Mouse (Mus musculus) cortical plate, adult 2 months (tissue): Measurements from ENCODE around the gene Rab31. TPM values are rescaled to one million over a fixed set of nuclear protein-coding genes. Genes with fewer than 3 reads are reported as not detected.

ENCODE experiments used
- H3K27ac ChIP-seq: fragments of 200-500 bp; 2 replicates; pipeline ENCODE4 v1.5.1; 2012; ENCODE audit warnings: low read length, control low read depth, inconsistent platforms; ENCODE audit not compliant: insufficient read depth
- H3K4me1 ChIP-seq: fragments of 200-500 bp; 2 replicates; pipeline ENCODE4 v1.6.1; 2011; ENCODE audit warnings: low read length; ENCODE audit not compliant: control insufficient read depth, insufficient read depth
- H3K4me3 ChIP-seq: fragments of 200-500 bp; 2 replicates; pipeline ENCODE4 v1.5.1; 2011; ENCODE audit warnings: mild to moderate bottlenecking, low read length, control low read depth; ENCODE audit not compliant: insufficient read depth
- CTCF ChIP-seq: fragments of 200-500 bp; IDR thresholded peaks from 2 replicates; pipeline ENCODE4 v1.5.1; 2011; ENCODE audit warnings: mild to moderate bottlenecking, control low read depth, low read length; ENCODE audit not compliant: insufficient read depth; ENCODE audit errors: extremely low read depth
- POLR2A ChIP-seq: fragments of 200-500 bp; IDR thresholded peaks from 2 replicates; pipeline ENCODE4 v1.6.1; 2011; ENCODE audit warnings: mild to moderate bottlenecking, low read length, control low read depth; ENCODE audit not compliant: insufficient read depth; ENCODE audit errors: extremely low read depth
- polyA plus RNA-seq: library from polyadenylated mRNA; depleted of rRNA; stranded (reverse); fragments of >200 nt; gene quantifications from 2 replicates; pipeline ENCODE4 v1.2.3, GENCODE M21; 2012

Gene Rab31
- polyA plus RNA-seq, 1 experiment = 84.6 TPM

DNA sequence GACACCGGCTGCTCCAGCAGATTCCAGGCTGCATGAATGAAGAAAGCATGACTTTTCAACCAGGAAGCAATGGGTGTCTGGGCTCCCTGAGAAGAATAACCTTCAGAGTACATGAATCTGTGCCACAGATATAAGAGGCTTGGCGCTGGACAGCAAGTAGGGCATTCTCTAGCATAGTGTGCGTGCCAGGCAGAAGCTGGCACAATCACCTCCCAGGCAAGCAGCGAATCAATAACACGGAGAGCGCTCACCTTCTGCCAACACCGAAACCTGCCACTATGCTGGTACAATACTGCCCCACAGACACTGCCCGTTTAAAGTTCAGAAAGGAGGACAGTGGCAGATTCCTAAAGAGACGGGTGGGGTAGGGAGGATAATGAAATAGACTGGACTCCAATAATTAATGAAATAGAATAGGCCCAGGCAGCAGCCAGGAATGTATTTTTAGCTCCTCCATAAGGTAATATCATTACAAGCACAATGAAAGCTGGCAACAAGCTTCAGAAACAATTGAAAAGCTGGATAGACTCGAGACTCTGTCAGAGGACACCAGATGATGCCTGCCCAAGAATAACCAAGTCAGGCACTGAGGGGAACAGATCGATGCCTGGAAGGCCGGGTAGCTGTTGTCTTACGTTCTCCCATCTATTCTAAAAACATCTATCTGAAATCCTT is 59.6 kb downstream of the Rab31 start:
- Histone ChIP-seq H3K4me1 (peaks cover 6% of the 10 kb centered on the region; the same call in 1 of the 2 replicates), H3K27ac (no peak overlapping the region)

DNA sequence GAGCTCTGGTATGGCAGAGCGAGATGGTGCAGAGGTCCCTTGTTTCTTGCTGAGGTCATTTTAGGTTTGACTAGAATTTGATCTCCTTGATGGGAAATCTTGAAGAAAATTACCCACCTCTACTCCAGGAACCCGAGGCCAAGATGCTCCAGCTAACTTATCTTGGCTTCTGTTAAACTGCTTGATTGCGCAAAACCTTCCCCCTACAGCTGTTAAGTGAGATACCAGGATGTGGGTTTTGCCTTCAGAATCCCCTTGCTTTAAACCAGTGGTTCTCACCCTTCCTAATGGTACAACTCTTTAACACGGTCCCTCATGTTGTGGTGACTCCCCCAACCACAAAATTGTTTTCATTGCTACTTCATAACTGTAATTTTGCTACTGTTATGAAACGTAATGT is 60.8 kb downstream of the Rab31 start:
- no peak for TF ChIP-seq CTCF
- no peak for TF ChIP-seq POLR2A
- Histone ChIP-seq H3K4me1 (peaks cover 6% of the 10 kb centered on the region; the same call in 1 of the 2 replicates), H3K27ac (no peak overlapping the region), H3K4me3 (no peak overlapping the region)

More for the DNA sequence above, 59.6 kb downstream of the Rab31 start:
- TF ChIP-seq POLR2A (no peak), CTCF (no peak)
- no peak overlapping the region for H3K4me3 ChIP-seq

DNA sequence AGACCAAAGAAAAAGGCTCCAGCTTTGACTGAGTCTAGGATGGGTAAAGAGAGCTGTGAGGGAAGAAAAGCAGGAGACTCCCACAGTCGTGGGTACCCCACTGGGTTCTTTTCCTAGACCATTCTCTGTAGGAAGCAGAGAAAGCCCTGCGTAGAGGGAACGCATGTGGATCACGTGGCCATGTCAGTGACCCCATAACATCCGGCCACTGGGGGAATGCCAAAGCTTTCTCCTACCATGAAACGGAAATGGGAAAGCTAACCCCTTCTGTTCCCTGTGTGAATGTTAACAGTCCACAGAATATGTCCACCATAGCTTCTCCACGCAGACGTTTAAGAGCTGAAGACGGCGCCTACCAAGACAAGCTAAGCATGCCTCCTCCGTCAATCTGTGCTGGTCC is 62.0 kb downstream of the Rab31 start:
- Histone ChIP-seq H3K27ac (no peak overlapping the region), H3K4me1 (peaks cover 6% of the 10 kb centered on the region; the same call in 1 of the 2 replicates), H3K4me3 (no peak overlapping the region)
- TF ChIP-seq POLR2A (no peak), CTCF (no peak)

DNA sequence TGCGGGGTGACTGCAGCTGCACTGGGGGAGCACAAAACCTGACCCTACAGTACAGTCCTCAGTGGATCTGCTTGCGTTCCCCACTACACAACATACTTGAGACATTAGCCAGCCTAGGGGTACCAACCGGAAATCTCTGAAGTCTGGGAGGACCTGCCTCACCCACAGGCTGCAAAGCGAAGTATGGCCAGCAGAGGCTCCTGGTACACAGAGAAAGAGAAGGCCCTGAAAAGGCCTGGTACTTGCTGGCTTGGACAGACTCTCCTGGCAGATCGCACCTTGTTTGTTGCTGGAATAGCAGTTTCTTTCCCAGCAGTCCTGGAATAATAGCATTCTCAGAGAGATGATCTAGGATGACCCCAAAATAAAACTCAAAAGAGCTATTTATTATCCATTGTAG is 66.3 kb downstream of the Rab31 start:
- H3K4me3 ChIP-seq = no peak overlapping the region
- no peak overlapping the region for H3K27ac ChIP-seq
- H3K4me1 ChIP-seq = 0 out of 2 replicates have a peak, but pooled peaks cover 1% of the 10 kb centered on the region
- TF ChIP-seq POLR2A (no peak), CTCF (peak; percentile 70)

DNA sequence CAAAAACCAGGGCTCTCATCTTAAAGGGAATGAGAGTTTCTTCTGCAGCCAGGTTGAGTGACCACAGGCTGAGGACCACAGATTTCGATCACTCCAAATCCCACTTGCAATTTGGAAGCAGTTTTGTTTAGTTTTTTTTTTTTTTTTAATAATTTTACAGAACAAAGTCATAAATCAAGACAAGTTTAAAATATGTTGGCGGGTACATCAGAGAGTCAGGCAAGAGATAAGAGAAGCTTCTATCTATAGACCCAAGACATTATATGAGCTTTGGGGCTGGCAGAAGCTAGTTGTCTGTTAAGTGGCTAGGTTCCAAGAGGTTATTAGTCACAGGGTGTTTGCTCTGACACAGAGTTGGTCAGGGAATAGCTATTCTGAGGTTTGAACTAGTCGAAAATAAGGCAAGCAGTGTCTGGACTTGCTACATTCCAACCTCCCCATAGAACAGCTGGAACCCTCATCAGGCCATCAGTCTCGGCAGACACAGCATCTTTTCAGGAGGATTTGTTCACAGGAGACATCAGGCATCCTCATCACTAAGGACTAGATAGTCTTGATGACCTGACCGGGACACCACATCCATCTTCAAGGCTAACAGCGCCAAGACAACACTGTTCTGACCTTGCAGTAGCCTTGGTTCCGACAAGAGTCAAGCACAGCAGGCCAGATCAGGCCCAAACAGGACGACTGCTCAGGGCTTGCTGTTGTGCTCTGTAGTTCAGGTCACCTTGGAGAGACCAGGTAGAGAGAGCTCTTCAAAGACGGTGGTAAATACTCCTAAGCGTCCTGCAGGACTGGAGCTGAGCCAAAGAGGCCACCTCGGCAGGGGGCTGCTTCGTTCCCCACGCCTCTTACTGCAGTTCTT is 68.8 kb downstream of the Rab31 start:
- TF ChIP-seq POLR2A (no peak), CTCF (no peak)
- Histone ChIP-seq H3K4me1 (peaks cover 2% of the 10 kb centered on the region; the same call in 1 of the 2 replicates), H3K27ac (no peak overlapping the region), H3K4me3 (no peak overlapping the region)

DNA sequence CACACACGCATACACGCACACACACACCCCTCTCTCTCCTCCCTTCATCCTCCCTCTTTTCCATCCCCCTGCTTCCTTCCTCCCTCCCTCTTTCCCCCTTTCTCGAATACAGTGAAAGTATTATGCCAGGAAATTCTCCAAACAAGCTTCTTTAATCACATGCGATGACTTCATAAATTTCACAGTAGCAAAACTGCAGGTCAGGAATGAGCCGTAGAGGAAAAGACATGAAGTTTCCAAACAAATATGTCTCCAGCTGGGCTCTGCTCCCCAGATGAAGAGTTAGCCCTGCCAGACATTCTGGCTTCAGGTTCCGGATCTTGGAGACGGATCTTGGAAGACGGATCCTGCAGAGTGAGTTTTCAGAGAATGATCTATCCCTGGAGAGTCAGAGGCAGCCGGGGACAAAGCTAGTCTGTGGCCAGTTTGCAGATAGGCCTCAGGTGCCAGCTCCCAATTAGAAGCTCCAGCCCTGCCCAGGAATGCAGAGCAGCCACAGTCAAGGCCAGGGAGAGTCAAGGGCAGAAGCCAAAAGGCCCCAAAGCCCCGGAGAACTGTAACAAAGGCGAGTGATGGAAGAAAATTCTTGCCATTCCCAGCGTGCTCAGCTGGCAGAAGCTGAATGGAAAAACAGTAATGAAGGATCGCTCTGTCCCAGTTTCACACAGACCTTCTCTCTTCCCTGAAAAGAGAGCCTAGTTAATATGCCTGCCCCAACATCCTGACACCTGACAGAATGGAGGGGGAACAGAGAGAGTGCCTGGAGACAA is 70.6 kb downstream of the Rab31 start:
- peak overlapping the region; percentile 3 for H3K27ac ChIP-seq
- peaks cover 2% of the 10 kb centered on the region; the same call in 1 of the 2 replicates for H3K4me1 ChIP-seq
- H3K4me3 ChIP-seq = no peak overlapping the region
- TF ChIP-seq CTCF (no peak), POLR2A (no peak)

DNA sequence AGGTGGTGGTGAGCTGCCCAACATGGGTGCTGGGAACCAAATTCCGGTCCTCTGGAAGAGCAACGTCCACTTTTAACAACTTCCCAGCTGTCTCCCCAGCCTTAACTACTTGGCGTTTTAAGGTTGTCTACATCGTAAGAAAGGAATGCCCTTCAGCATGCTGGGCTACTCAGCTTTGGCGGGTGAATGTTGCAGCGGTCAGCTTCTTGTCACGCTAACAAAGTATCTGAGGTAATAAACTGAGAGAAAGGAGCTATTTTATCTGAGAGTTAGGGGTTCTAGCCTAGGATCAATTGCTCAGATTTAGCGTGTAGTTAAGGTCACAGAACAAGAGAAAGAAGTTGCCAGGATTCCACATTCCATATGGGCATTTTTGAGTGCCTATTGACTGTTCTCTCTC is 71.2 kb downstream of the Rab31 start:
- Histone ChIP-seq H3K27ac (peak overlapping the region; percentile 3), H3K4me3 (no peak overlapping the region), H3K4me1 (peaks cover 2% of the 10 kb centered on the region; the same call in 1 of the 2 replicates)
- TF ChIP-seq CTCF (no peak), POLR2A (no peak)

DNA sequence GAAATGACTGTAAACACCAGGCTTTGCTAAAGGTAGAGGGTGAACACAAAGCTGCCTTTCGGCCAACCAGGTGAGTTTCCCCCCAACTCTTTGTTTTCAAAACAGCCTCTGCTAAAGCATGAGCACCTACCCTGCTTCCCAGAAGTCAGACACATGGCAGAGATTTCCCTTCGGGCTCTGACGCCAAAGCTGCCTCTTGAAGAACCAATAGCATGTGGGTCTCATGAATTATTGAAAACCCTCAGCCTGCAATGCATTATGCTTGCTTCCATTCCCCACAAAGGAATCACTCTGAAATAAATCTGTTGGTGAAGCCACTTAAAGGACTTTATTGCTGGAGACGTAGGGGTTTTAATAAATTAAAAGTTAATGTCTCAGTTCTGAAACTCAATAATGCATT is 72.5 kb downstream of the Rab31 start:
- no peak overlapping the region for H3K4me3 ChIP-seq
- TF ChIP-seq CTCF = no peak
- TF ChIP-seq POLR2A = no peak
- H3K27ac ChIP-seq = no peak overlapping the region
- peaks cover 2% of the 10 kb centered on the region; the same call in 1 of the 2 replicates for H3K4me1 ChIP-seq
